Mouse (Mus musculus) gastrocnemius, postnatal 14 days (tissue): ENCODE data around the gene Ppcdc. TPM values are rescaled to one million over a fixed set of nuclear protein-coding genes. Genes with fewer than 3 reads are reported as not detected.

Experiments used
- DNase-seq: peaks from one replicate; pipeline ENCODE4 v3.0.0; 2021; ENCODE audit warnings: mixed read lengths
- intact Hi-C: fragments of 180-260 bp; cut with DNase I; formaldehyde crosslinking; loops from one replicate; pipeline ENCODE4 v1.15.1; 2025; ENCODE audit warnings: low total_unique reads
- total RNA-seq, 2 experiments: library from RNA; stranded (reverse); gene quantifications; 2 replicates each; pipeline ENCODE4 v1.2.3; 2021

Gene Ppcdc
- total RNA-seq, 2 experiments from 2014 or later: 7.3 to 7.6 TPM

DNA sequence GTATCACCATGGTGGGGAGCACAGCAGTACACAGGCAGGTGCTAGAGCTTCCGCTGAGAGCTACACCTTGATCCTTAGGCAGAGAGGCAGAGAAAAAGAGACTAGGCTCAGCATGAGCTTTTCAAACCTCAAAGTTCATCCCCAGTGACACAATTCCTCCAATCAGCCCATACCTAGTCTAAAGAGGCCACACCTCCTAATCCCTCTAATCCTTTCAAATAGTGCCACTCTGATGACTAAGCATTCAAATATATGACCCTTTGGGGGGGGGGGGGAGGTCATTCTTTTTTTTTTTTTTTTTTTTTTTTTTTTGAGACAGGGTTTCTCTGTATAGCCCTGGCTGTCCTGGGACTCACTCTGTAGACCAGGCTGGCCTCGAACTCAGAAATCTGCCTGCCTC is 41.2 kb downstream of the Ppcdc start:
- DNase-seq: no peak
- intact Hi-C loops: no loop called here

DNA sequence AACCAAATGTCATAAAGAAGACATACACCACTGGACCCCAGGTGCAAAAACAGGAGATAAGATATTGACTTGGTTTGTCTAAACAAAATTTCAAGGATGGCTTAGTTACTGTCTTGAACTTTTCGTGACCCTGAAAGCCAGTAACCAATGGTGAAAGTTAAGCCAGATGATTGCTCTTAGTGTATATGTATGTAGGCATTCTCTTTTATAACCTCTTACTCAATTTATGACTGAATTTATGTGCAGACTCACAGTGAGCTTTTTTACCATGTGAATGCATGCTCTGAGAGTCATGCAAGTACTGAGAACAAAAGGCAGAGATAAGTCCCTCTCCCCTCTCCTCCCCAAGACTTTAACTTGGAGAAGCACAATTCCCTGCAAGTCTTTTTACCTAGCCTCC is 47.0 kb downstream of the Ppcdc start:
- intact Hi-C loops: no loop called here
- DNase-seq: no peak

DNA sequence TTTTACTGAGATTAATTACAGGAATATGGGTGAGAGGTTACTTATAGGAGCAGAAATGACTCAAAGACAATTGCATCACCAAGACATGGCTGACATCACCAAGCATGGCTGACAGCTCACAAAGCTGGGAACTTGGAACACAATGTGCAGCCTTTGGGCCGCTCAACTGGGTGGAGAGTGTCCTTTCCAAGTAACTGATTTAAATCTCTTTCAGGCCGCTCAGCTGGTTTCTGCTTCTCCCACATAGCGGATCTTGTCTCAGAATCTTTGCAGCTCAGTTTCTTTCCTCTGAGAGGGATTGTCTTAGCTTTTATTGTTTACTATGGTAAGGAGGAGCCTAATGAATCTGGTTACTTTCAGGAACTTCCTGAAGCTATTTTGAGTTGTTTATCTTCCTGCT is 49.1 kb downstream of the Ppcdc start:
- intact Hi-C loops: no loop called here
- no peak for DNase-seq

DNA sequence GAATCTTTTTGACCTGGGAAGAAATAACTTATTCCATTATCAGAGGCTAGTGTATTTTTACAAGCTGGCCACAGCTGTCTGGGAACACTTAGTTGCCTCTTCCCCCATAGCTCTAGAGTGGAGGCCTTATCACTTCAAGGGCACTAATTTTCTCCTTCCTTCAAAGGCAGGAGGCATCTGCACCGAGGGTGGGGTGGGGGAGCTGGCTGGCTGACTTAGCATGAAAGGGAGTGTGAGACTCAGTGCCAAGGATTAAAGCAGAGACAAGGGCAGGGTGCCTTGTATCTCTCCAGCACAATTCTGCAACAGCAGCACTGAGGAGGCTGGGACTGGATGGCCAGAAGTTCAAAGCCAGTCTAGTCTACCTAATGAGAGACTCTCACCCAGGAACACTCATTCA is 50.8 kb downstream of the Ppcdc start:
- intact Hi-C loops: no loop called here
- no peak for DNase-seq

DNA sequence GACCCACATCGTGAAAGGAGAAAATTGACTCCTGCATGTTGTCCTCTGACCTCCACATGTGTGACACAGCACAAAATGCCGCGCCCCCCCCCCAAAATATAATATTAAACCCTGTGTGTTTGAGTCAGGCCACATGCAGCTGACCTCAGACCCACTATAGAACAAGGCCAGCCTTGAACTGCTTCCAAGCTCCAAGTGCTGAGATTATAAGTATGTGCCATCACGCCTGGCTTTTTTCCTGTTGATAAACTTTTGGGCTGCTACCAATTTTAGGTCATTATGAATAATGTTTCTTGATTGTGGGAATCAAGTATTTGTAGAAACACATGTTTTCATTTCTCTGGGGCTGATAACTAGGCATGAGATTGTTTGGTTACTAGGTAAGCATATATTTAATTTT is 53.0 kb downstream of the Ppcdc start:
- intact Hi-C loops: no loop called here
- DNase-seq: no peak

DNA sequence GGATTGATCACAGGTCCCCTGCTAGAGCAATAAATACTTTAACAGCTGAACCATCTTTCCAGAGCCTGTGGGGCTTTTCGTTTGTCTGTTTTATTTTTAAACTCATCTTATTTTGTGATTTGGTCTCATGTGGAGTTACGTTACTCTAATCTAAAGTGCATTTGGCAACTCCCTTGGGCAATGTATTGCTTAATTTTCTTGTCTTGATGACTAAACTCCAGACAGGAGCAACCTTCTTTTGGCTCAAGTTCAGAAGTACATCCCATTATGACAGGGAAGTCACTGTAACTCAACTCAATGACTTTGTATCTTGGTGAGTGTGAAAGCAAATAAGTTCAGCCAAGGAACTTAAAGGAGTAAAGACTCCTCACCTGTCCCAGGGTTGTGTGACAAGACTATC is 55.3 kb downstream of the Ppcdc start:
- intact Hi-C loops: no loop called here
- no peak for DNase-seq

DNA sequence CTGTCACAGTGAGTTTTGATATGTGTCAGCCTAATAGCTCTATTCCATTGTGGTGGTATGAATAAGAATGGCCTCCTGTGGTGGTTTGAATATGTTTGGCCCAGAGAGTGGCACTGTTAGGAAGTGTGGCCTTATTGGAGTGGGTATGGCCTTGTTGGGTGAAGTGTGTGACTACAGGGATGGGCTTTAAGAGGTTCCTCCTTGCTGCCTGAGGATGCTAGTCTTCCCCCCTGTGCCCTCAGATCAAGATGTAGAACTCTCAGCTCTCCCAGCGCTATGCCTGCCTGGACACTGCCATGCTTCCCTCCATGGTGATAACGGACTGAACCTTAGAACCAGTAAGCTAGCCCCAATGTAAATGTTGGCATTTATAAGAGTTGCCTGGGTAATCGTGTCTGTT is 78.9 kb downstream of the Ppcdc start:
- intact Hi-C loops: no loop called here
- no peak for DNase-seq

DNA sequence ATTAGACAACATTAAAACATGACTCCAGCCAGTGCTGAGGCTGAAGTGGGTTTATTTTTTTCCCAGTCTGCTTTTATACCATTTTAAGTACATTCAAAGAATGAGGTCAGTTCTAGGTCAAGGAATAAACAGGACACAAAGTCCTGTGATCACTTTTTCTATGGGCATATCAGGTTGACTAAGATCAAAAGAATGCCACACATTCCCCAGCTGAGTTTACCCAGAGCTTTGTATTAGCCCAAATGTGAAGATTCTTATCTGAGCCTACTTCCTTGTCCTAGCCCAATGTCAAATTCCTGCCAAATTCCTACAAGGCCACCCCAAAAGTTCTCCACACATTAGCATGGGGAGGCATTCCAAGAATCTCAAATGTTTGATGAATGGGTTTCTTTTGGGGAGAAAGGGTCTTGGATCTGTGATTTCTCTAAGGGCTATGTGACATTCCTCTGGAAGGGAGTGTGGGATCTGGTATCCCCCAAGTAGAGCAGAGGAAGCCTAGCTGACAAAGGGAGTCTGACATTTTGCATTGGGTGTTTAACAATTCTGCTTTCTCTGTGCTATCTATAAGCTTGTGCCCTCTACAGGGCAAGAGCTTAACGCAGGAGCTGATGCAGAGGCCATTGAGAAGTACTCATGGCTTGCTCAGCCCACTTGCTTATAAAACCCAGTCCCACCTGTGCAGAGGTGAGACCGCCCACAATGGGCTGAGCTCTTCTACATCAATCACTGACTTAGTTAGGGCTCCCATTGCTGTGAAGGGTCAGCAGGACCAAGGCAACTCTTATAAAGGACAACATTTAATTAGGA is 85.3 kb downstream of the Ppcdc start:
- intact Hi-C loops: loop anchor here (10.0 kb wide), 1 partner anchor 100 kb away; no protein-coding TSS in a partner anchor
- no peak for DNase-seq

DNA sequence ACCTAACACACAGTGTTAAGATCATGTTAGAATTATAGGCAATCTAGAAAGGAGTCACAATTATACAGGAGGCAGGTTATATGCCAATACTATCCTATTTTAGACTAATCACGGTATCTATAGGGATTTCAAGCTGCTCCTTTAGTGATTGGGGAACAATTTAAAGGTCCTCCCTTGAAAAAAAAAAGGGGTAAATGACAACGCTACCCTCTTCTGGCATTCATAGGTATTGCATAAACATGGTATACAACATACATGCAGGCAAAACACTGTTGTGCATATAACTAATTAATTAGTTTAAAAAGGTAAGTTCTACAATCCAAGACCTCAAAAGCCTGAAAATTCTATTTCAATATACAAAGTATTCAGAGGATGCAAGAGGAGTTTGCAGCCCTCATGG is 88.6 kb downstream of the Ppcdc start:
- no peak for DNase-seq
- intact Hi-C loops: loop anchor here (10.0 kb wide), 1 partner anchor 96 kb away; no protein-coding TSS in a partner anchor

DNA sequence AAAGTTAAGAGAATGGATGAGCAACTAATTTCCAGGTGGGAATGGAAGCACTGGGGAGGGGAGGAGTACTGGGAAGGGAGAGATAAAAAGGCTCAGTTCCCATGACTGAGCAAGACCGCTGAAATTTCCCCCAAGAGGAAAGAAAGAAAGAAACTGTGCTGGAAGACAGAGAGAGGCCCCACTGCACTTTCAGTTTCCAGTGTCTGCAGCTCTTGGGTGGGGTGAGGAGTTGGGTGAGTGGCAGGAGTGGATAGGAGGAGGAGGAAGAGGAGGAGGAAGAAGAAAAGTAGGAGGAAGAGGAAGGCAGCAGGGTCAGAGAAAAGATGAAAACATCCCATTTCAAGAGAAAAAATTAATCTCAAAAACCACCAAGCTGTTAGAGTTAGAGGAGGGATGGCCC is 94.0 kb downstream of the Ppcdc start:
- no peak for DNase-seq
- intact Hi-C loops: no loop called here

DNA sequence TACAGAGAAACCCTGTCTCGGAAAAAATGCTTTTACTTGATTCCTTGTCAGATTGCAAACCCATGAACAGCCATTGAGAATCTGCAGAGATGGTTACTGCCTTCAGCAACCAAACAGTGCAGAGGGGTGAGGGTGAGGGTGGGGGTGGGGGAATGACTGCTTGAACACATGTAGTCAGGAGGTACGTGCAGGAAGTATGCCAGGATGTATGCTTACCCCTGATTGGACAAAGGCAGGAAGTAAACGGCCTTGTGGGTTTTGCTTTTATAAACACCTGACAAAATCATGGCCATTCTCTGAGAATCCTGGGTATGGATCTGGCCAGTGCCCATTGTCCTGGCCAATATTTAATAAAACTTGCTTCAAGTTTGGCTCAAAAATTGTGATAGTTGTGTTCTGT is 96.2 kb downstream of the Ppcdc start:
- DNase-seq: no peak
- intact Hi-C loops: no loop called here

DNA sequence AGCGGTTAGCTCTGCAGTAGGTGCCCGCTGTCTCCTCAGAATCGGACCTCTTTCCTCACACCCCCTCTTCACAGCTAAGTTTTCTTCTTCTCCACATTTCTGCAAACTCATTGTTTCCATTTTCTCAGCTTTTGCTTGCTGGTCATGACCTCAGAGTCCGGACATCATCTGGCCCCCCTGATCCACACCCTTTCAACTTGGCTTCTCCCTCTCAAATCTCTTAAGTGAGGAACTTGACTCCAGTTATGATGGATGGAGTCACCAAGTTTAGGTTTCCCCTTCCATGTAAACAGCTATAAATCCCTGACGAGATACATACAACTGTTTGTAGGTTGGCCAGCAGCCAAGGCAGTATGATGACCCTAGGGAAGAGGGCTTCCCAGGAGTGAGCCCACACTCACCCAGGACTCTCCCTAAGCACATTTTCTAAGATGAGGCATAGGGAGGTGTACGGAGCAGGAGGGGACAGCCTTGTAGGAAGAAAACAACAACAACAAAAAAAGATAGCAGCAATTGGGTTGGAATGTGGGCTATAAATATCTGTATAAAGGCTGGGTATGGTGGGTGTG is 96.9 kb downstream of the Ppcdc start:
- DNase-seq: no peak
- intact Hi-C loops: no loop called here

DNA sequence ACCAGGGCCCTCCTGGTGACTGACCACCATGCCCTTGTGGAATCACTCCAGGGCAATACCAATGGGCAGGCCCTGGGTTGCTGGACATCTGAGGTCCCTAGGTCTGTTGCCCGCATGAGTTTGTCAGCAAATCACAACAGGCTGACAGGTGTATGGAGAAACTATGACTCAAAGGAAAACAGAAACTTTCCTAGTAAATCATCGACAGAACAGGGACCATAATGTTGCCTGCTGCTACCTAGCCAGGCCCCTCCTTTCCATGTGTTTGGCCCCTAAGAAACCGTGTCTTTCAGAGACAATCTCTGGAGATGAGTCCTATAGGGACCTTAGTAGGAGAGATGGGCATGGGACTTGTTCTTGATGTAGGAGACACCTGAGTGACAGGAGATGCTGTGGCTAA is 97.7 kb downstream of the Ppcdc start:
- intact Hi-C loops: no loop called here

DNA sequence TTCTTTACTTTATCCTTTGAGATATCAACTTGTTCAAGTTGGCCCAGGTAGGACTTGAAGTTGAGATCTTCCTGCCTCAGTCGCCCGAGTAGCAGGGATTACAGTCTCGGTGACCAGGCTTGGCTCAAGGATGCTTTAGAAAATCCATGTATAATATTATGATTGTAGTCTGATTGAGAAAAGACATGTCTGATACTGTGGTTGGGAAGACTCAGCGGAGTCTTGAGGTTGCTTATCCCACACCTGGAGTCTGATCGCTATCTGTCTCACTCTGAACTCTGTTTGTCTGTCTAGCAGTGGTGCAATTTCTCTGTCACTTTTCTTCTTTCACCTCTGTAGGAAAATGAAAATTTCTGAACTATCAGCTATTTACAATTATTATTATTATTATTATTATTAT is 99.6 kb downstream of the Ppcdc start:
- intact Hi-C loops: no loop called here

More for the DNA sequence above, 97.7 kb downstream of the Ppcdc start:
- DNase-seq: no peak

DNA sequence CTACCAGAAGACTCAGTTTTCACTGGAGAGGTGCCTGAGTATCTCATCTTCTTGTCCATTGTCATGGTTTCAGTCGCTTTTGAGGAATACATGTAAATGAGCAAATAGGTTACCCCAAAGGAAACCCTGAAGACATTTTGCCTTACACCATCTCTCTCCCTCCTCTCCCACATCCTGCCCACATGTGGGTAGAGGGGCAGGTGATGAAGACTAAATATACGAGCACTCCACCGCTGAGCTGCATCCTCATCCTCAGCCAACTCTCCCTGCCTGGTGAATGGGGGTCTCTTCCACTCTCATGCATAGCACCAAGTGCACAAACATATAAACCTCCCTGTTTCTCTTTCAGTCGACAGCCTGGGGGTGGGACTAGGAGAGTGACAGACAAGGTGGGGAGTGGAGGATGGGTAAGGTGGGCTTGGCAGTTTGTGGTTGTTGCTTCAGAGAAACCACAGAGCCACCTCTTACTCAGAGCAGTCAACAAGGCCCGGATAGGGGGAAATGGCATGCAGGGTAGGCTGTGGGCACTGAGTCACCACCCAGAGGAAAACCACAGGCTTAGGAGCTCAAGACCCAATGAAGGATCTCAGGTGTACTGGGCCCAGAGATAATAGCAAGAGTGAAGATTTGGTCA is 100.2 kb downstream of the Ppcdc start:
- intact Hi-C loops: no loop called here

More for the DNA sequence above, 99.6 kb downstream of the Ppcdc start:
- no peak for DNase-seq

DNA sequence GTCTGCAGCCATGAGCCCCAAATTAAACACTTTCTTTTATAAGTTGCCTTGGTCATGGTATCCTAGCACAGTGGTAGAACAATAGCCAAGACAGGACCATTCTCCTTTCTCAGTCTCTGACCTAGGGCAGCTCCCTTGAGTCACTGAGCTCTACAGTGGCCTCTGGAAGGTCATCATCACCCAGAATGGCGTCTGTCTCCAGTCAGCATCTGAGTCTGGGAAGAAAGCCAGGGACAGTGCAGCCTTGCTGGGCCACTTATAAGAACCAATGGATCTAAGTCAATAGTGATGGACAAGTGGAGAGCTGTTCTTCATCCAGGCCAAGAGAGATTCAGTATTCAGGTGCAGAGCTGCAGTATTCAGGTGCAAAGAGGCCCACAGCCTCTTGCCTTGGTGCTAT is 101.2 kb downstream of the Ppcdc start:
- DNase-seq: no peak
- intact Hi-C loops: no loop called here

More for the DNA sequence above, 100.2 kb downstream of the Ppcdc start:
- no peak for DNase-seq

Other genes starting within 250 kb of the Ppcdc start
- not detected for gene Trcg1, start 203.6 kb downstream of the Ppcdc start, total RNA-seq
- 1 to 10 TPM; 6.4 to 7.3 TPM for gene 1700017B05Rik, start 177.5 kb downstream of the Ppcdc start, total RNA-seq
- 1 to 10 TPM; 3.6 to 6.4 TPM for gene Scamp5, start 27.9 kb upstream of the Ppcdc start, total RNA-seq
- gene Rpp25, start 63.9 kb upstream of the Ppcdc start, total RNA-seq: not detected
- 1,000 to 10,000 TPM; 1,175 to 1,382 TPM for gene Cox5a, start 81.2 kb upstream of the Ppcdc start, total RNA-seq
- gene Fam219b, start 97.4 kb upstream of the Ppcdc start, total RNA-seq: 1 to 10 TPM; 4.5 to 6.1 TPM
- 10 to 100 TPM; 69.8 to 87.0 TPM for gene Mpi, start 112.6 kb upstream of the Ppcdc start, total RNA-seq
- gene Scamp2, start 120.8 kb upstream of the Ppcdc start, total RNA-seq: 10 to 100 TPM; 44.2 to 45.0 TPM
- gene Ulk3, start 149.3 kb upstream of the Ppcdc start, total RNA-seq: 1 to 10 TPM; 3.4 to 4.3 TPM
- not detected for gene Cplx3, start 166.2 kb upstream of the Ppcdc start, total RNA-seq
- not detected for gene Lman1l, start 180.7 kb upstream of the Ppcdc start, total RNA-seq
- gene Csk, start 213.5 kb upstream of the Ppcdc start, total RNA-seq: 10 to 100 TPM; 14.5 to 19.3 TPM
- gene Cyp1a2, start 243.6 kb upstream of the Ppcdc start, total RNA-seq: not detected
- under 1 TPM; 0.16 to 0.37 TPM for gene Cyp1a1, start 247.8 kb upstream of the Ppcdc start, total RNA-seq